21 mouse cellular contexts compared by ENCODE assay signal in genomic region chr13:52297277-52297623, GRCm38 (mm10).
DNase-seq lines count a peak whose midpoint lies in the region; ATAC-seq and TF ChIP-seq lines count a peak whose summit lies in the region.
"Had no signal": no experiment of that assay in that cellular context is flagged by ENCODE, and none has a peak within 500 bp of the region (broad histone marks: within the 10 kb centered on the region; RNA-seq: fewer than 3 reads in every experiment).

No protein-coding gene starts in this region.

- H3K9ac ChIP-seq in hindbrain, embryonic 13.5 days: no peak overlapping the region
- H3K9ac ChIP-seq in hindbrain, embryonic 11.5 days (ENCODE audit: low read depth, low read length): no peak overlapping the region
- no peak overlapping the region for H3K9ac ChIP-seq in midbrain, embryonic 13.5 days (replicated peaks)
- no peak overlapping the region for H3K9ac ChIP-seq in midbrain, embryonic 16.5 days (ENCODE audit: low read depth, low read length)
- no peak overlapping the region for H3K9ac ChIP-seq in kidney, embryonic 15.5 days
- H3K9ac ChIP-seq: embryonic facial prominence, embryonic 12.5 days; embryonic facial prominence, embryonic 15.5 days; forebrain, embryonic 15.5 days; heart, embryonic 13.5 days; hindbrain, embryonic 12.5 days had no signal

- peaks cover 12% of the 10 kb centered on the region for H3K4me1 ChIP-seq in hindbrain, embryonic 13.5 days (replicated peaks)
- no peaks in the 10 kb centered on the region for H3K4me1 ChIP-seq in hindbrain, embryonic 11.5 days (replicated peaks; ENCODE audit: control insufficient read depth, insufficient read depth, low read length)
- peaks cover 20% of the 10 kb centered on the region for H3K4me1 ChIP-seq in midbrain, embryonic 13.5 days (replicated peaks)
- H3K4me1 ChIP-seq in midbrain, embryonic 16.5 days (ENCODE audit: control insufficient read depth, insufficient read depth, low read length): peaks cover 7% of the 10 kb centered on the region
- H3K4me1 ChIP-seq in kidney, embryonic 15.5 days: no peaks in the 10 kb centered on the region
- H3K4me1 ChIP-seq: embryonic facial prominence, embryonic 12.5 days; embryonic facial prominence, embryonic 15.5 days; heart, embryonic 10.5 days; heart, embryonic 13.5 days had no signal

- no peak for TF ChIP-seq CTCF in brain, embryonic 14.5 days (IDR thresholded peaks at IDR 0.05; ENCODE audit: borderline replicate concordance, extremely low read depth, insufficient read depth, insufficient read length)

- H3K36me3 ChIP-seq in hindbrain, embryonic 13.5 days: no peaks in the 10 kb centered on the region
- no peaks in the 10 kb centered on the region for H3K36me3 ChIP-seq in hindbrain, embryonic 11.5 days (ENCODE audit: control insufficient read depth, insufficient read depth, low read length)
- no peaks in the 10 kb centered on the region for H3K36me3 ChIP-seq in midbrain, embryonic 13.5 days
- H3K36me3 ChIP-seq in midbrain, embryonic 16.5 days (ENCODE audit: control insufficient read depth, insufficient read depth, low read length): no peaks in the 10 kb centered on the region
- H3K36me3 ChIP-seq in kidney, embryonic 15.5 days: no peaks in the 10 kb centered on the region
- H3K36me3 ChIP-seq: embryonic facial prominence, embryonic 12.5 days; embryonic facial prominence, embryonic 15.5 days; forebrain, embryonic 15.5 days; heart, embryonic 10.5 days; heart, embryonic 13.5 days; hindbrain, embryonic 12.5 days had no signal

- no peak for ATAC-seq in hindbrain, embryonic 13.5 days (ENCODE audit: low FRiP score)
- ATAC-seq in hindbrain, embryonic 11.5 days (ENCODE audit: low FRiP score): no peak
- ATAC-seq in midbrain, embryonic 13.5 days: peak; percentile 65
- ATAC-seq in midbrain, embryonic 16.5 days: no peak
- no peak for ATAC-seq in kidney, embryonic 15.5 days (replicated peaks; ENCODE audit: low FRiP score)
- ATAC-seq: activated CD4-positive, CD25-positive, alpha-beta regulatory T cell, adult 4 months; forebrain, embryonic 15.5 days; hindbrain, embryonic 16.5 days had no signal

- H3K27me3 ChIP-seq in hindbrain, embryonic 13.5 days: no peaks in the 10 kb centered on the region
- H3K27me3 ChIP-seq in hindbrain, embryonic 11.5 days (ENCODE audit: control insufficient read depth, insufficient read depth, low read length): no peaks in the 10 kb centered on the region
- H3K27me3 ChIP-seq in midbrain, embryonic 13.5 days: no peaks in the 10 kb centered on the region
- H3K27me3 ChIP-seq in midbrain, embryonic 16.5 days (ENCODE audit: control insufficient read depth, insufficient read depth, low read depth, low read length): no peaks in the 10 kb centered on the region
- H3K27me3 ChIP-seq in kidney, embryonic 15.5 days: no peaks in the 10 kb centered on the region
- H3K27me3 ChIP-seq: embryonic facial prominence, embryonic 12.5 days; embryonic facial prominence, embryonic 15.5 days; forebrain, embryonic 15.5 days; heart, embryonic 13.5 days; hindbrain, embryonic 12.5 days had no signal

- 40% methylated on average over 7 of the region's 7 CpGs for WGBS in hindbrain, embryonic 13.5 days
- 53% methylated on average over 7 of the region's 7 CpGs for WGBS in hindbrain, embryonic 11.5 days
- 22% methylated on average over 7 of the region's 7 CpGs for WGBS in midbrain, embryonic 13.5 days
- 22% methylated on average over 7 of the region's 7 CpGs for WGBS in midbrain, embryonic 16.5 days
- WGBS in kidney, embryonic 15.5 days: 81% methylated on average over 7 of the region's 7 CpGs

- TF ChIP-seq POLR2A in brain, embryonic 14.5 days (IDR thresholded peaks at IDR 0.05; ENCODE audit: borderline replicate concordance, extremely low read depth, insufficient read depth, insufficient read length, poor library complexity, severe bottlenecking): no peak

- H3K27ac ChIP-seq in hindbrain, embryonic 13.5 days: peak overlapping the region; percentile 8; the same call in 1 of the 2 replicates
- H3K27ac ChIP-seq in hindbrain, embryonic 11.5 days (ENCODE audit: low read depth, low read length): no peak overlapping the region
- no peak overlapping the region for H3K27ac ChIP-seq in midbrain, embryonic 13.5 days
- no peak overlapping the region for H3K27ac ChIP-seq in midbrain, embryonic 16.5 days (ENCODE audit: low read length)
- H3K27ac ChIP-seq in kidney, embryonic 15.5 days: no peak overlapping the region
- H3K27ac ChIP-seq: embryonic facial prominence, embryonic 12.5 days; embryonic facial prominence, embryonic 15.5 days; forebrain, embryonic 15.5 days; heart, adult 2 months; heart, embryonic 10.5 days; heart, embryonic 13.5 days; hindbrain, embryonic 12.5 days had no signal

- DNase-seq in hindbrain, embryonic 11.5 days (ENCODE audit: low spot score): no peak
- DNase-seq in brain, embryonic 14.5 days (ENCODE audit: low read depth): peak; percentile 58
- DNase-seq in embryo, embryonic 10 days (ENCODE audit: low spot score): no peak
- DNase-seq: adrenal gland, adult 8-10 months; adrenal gland, postnatal 25 days; gastrocnemius, postnatal 25 days; heart, adult 2 months; heart, postnatal 14 days; heart, postnatal 4 days had no signal

- no peak overlapping the region for H3K4me3 ChIP-seq in hindbrain, embryonic 13.5 days
- no peak overlapping the region for H3K4me3 ChIP-seq in hindbrain, embryonic 11.5 days (ENCODE audit: low read depth, low read length)
- H3K4me3 ChIP-seq in midbrain, embryonic 13.5 days (replicated peaks): no peak overlapping the region
- H3K4me3 ChIP-seq in midbrain, embryonic 16.5 days (ENCODE audit: low read depth, low read length): no peak overlapping the region
- no peak overlapping the region for H3K4me3 ChIP-seq in kidney, embryonic 15.5 days (replicated peaks)
- H3K4me3 ChIP-seq: embryonic facial prominence, embryonic 12.5 days; embryonic facial prominence, embryonic 15.5 days; forebrain, embryonic 15.5 days; heart, adult 2 months; heart, embryonic 10.5 days; heart, embryonic 13.5 days; hindbrain, embryonic 12.5 days had no signal

- H3K4me2 ChIP-seq in hindbrain, embryonic 13.5 days: no peak overlapping the region
- H3K4me2 ChIP-seq in hindbrain, embryonic 11.5 days (replicated peaks; ENCODE audit: low read depth, low read length): no peak overlapping the region
- H3K4me2 ChIP-seq in midbrain, embryonic 13.5 days (replicated peaks): 0 out of 2 replicates have a peak overlapping the region, but pooled peaks have one; percentile 13
- 0 out of 2 replicates have a peak overlapping the region, but pooled peaks have one; percentile 6 for H3K4me2 ChIP-seq in midbrain, embryonic 16.5 days (ENCODE audit: low read length)
- no peak overlapping the region for H3K4me2 ChIP-seq in kidney, embryonic 15.5 days
- H3K4me2 ChIP-seq: embryonic facial prominence, embryonic 12.5 days; embryonic facial prominence, embryonic 15.5 days; forebrain, embryonic 15.5 days; heart, embryonic 13.5 days; hindbrain, embryonic 12.5 days had no signal

- no peaks in the 10 kb centered on the region for H3K9me3 ChIP-seq in hindbrain, embryonic 13.5 days
- no peaks in the 10 kb centered on the region for H3K9me3 ChIP-seq in hindbrain, embryonic 11.5 days (ENCODE audit: control insufficient read depth, low read length)
- 0 out of 2 replicates have a peak, but pooled peaks cover 2% of the 10 kb centered on the region for H3K9me3 ChIP-seq in midbrain, embryonic 13.5 days
- H3K9me3 ChIP-seq in midbrain, embryonic 16.5 days (replicated peaks; ENCODE audit: control insufficient read depth, low read length, poor library complexity, severe bottlenecking): no peaks in the 10 kb centered on the region
- no peaks in the 10 kb centered on the region for H3K9me3 ChIP-seq in kidney, embryonic 15.5 days (replicated peaks)
- H3K9me3 ChIP-seq: embryonic facial prominence, embryonic 12.5 days; embryonic facial prominence, embryonic 15.5 days; forebrain, embryonic 15.5 days; heart, embryonic 10.5 days; heart, embryonic 13.5 days; hindbrain, embryonic 12.5 days had no signal

Comparison
In these comparisons a context has a peak if more than half of its experiments do, and no peak if none do; other contexts are left out.
1. H3K4me2 ChIP-seq: peak in midbrain, embryonic 13.5 days (single experiment) and midbrain, embryonic 16.5 days (single experiment); none in hindbrain, embryonic 13.5 days (single experiment), hindbrain, embryonic 11.5 days (single experiment) and kidney, embryonic 15.5 days (single experiment).